Mouse (Mus musculus) induced T-regulatory cell, adult 2 months (primary cell): ENCODE measurements around the gene Abtb2.
A peak's percentile ranks its signal among the peaks of the same experiment; 100 is the strongest.

Source experiments
- DNase-seq: peaks from one replicate; pipeline ENCODE4 v3.0.0-alpha.2; 2012; ENCODE audit warnings: low read depth

Gene Abtb2

DNA sequence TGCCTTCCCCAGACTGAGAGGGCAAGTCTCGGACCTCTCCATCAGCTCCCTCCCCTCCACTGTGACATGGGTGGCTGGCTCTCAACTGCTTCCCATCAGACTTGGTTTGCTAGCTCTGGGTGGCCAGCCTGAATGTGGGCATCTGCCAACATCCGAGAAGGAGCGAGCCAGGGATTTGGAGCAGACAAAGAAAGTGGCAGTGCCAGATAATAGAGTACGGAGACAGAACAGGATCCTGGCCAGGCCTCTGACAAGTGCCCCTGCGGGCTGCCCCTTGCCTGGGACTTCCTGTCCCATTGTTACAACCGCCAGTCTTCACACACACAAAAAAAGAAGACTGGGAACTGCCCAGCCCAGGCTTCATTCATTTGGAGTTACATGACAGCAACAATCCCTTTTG is 124.3 kb downstream of the Abtb2 start:
- DNase-seq, result no peak

DNA sequence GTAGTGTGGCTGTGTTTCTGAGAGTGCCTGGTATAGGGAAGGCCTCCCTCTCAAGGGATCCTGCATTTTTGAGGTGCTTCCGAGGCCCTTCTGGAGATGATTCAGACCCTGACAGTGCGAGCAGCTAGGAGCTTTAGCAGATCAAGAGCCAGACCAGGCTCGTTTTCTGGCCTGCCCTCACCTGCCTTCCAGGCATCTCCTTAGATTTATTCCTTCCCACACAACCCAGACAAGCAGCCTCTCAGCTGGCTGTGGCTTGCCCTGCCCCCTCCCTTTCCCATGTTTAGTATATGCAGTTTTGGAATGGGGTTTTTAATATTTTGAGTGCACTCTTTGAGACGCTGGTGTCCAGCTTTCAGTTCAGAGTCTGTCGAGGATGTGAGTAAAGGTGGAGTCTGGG is 124.7 kb downstream of the Abtb2 start:
- DNase-seq, result no peak

DNA sequence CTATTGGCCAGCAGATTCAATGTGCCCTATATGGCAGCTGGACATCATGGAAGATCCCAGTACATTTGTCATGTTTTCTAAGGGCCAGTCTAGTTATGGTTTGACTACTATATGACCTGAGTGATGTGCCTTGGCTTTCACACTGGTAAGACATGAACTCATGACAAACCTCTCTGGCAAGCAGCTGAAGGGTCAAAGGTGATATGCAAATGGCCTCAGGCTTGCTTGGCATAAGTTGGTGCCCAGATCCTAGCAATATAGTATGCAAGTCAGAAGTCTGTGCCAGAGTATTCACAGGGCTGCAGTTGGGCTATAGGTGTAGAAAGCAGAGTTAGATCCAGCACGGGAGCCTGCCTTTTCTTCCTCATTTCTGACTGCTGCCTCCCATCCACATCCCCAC is 125.2 kb downstream of the Abtb2 start:
- DNase-seq, result no peak

DNA sequence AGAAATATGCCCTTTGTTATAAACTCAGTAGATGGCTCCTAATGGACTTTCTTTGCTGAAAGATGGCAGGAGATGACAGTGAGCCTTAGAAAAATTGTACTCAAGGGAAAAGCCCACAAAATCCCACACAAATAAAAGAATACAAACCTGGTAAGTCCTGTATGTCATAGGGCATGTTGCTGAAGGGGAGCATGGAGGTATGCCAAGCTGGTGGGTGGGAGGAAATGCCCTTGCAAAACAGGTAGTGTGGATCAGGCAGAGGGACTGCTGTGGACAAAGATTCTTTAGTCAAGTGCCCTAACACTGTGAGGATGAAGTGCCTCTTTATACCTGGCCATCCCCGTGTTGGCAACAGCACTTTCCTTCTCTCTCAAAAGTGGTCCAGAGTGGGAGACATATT is 126.7 kb downstream of the Abtb2 start:
- no peak for DNase-seq

DNA sequence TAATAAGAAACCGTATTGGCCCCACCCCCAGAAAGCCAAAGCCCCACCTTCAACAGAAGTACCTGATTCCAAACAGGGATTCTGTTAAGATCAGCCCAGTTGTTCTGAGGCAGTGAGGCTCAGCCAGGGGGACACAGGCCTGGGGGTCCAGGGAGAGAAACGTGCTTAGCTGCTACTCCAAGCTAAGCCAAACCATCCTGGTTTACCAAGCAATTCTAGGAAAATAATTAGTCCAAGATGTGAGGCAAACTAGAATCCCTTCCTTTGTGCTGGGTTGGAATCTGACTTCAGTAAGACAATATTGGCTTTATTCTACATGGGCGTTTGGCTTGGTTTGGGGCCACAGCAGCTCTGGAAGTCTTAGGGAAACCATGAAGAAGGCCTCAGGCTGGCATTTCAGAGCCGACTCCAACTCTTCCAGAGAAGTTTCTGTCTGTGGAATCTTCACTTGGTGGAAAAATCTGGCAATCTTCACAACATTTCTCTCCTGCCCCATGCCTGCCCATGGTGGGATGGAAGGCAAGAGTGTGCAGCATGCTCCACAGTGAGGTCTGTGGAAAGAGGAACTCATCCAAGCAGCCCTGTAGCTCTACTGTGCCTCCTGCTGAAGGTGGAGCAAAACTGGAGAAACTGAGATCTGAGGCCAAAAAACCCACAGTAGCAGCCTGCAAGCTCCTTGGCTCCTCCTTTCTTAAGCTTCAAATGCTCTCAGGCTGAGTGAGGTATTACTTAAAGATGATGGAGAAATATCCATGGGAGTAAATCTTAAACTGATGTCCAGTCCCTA is 128.9 kb downstream of the Abtb2 start:
- no peak for DNase-seq

DNA sequence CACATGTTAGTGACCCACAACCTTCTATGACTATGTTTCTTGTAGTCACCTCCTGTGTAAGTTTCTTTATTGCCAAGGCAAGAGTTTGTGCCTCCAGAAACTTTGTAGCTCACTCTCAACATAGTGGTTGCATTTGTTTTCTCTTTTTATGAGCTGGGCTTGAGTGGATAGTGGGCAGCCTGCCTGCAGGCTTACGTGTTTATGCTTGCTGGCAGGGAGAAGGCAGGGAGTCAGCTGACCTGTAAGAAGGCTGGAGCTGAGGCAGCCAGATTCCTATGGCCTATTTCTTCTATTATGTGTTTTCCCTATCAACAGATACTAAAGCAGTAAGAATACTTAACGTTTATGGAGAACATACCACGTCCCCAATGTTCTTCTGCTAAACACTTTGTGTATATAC is 130.1 kb downstream of the Abtb2 start:
- no peak for DNase-seq

DNA sequence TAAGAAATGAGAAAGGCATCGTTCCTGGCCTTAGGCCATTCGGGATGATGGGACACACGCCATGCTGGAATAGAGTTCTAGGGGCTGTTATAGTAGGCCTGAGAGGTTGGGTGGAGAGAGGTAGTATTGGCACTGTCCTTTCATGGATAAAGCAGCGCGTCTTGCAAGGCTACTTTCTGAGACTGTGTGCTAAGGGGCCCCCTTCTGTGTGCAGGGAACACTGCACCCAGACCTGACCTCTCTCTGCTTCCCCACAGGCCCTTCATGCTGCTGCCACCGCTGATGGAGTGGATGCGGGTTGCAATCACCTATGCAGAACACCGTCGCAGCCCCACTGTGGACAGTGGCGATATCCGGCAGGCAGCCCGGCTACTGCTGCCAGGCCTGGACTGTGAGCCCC is 134.4 kb downstream of the Abtb2 start:
- DNase-seq, result no peak

DNA sequence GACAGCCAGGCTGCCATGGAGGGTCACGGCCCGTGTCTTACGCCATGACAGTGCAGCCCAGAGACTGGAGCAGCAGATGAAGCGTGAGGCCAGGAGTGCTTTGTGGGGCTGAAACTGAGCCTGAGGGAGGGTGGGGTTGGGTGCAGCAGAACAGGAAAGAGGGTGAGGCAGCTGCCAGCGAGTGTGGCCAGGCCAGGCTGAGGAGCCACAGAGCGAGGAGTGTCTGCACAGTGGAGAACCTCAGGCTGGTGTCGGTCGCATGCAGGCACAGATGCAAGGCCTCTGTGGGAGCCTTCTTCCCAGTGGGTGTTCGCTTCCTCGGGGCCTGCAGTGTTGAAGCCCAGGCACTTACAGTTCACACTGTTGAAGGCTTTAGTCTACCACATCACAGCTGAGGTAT is 137.2 kb downstream of the Abtb2 start:
- DNase-seq, result no peak

DNA sequence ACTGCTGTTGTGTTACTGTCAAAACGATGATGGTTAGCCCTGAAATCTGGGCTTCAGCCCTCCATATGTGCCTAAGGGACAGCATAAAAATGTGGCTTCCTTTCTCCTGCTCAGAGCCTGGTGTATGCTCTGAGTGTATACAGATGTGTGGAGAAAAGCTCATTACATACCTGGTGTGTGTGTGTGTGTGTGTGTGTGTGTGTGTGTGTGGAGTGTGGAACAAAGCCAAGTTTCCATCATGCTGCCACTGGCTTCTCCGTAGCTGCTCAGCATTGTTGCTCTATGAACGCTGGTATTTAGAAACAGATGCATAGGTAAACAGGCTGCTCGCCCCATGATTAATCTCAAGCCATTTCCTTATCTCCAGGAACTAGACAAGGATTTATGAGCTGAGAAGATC is 137.8 kb downstream of the Abtb2 start:
- no peak for DNase-seq

DNA sequence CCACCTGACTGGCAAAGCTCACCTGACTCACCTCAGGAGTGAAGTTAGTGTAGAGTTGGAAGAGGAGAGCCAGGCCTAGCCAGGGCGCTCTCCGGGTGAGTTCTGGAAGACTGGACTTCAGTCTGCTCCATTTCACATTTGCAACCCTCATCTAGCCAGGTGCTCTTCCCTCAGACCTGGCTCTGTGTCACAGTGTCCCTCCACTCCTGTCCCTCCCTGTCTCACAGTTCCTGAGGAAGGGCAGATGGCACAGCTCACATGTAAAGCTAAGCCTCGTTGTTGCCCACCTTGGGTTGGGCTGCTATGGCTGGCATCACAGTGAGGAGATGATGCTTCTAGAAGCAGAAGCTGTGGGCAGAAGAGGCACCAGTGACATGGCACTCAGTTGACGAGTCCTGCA is 139.7 kb downstream of the Abtb2 start:
- no peak for DNase-seq

DNA sequence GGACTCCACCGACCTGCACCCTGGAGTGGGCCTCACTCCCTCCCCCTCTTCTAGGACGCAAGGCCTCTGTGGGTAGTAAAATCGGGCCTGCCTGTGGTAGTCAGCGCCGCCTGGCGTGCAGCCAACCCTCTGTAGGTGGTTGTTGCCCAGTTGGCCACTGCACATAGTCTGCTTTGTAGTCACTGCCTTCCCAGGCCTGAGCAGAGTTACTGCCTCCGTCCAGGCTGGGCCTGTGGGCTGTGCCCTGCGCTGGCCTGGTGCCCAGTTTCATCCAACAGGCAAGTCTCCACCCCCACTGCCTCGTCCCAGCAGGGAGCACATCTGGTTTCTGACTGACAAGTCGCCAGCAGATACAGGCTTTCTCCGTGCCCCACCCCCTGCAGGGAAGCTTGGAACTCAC is 140.1 kb downstream of the Abtb2 start:
- DNase-seq, result no peak

DNA sequence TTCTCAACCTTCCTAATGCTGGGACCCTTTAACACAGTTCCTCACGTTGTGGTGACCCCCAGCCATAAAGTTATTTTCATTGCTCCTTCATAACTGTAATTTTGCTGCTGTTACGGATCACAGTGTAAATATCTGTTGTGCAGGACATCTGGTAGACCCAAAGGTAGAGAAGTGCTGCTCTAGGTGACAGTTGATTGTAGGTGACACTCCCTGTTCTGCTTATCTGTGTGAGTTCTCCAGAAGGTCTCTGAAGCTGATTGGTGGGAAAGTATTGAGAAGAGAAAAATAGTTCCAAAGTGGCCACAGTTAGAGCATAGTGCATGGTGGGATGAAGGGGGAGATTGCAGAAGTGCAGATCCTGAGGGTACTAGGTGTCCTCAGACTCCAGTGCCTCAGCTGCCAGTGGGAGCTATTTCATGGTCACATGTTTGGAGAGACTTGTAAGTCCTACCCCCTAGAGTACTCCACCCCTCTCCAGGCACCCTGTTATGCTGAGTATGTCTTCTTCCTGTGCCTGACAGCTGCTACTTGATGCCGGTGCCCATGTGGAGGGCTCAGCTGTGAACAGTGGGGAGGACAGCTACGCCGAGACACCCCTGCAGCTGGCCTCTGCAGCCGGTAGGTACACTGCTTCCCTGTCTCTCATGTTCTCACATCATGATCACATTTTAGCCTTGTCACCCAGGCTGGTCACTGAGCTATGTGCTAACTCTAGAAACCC is 141.1 kb downstream of the Abtb2 start:
- DNase-seq, result no peak

DNA sequence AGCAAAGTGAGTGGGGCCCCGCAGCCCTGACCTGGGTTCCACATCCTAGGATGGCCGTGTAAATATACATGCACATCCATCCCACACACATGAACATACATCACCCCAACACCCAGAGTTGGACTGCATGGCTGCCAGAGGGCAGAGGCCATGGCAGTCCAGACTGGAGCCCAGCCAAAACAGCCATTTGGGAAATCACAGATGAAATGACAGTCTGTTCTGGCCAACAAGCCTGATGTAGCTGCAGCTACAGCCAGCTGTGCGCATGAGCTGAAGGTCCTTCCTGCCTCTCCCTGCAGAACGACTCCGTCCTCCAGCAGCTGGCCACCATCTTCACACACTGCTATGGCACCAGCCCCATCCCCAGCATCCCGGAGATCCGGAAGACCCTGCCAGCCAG is 144.7 kb downstream of the Abtb2 start:
- DNase-seq, result no peak

DNA sequence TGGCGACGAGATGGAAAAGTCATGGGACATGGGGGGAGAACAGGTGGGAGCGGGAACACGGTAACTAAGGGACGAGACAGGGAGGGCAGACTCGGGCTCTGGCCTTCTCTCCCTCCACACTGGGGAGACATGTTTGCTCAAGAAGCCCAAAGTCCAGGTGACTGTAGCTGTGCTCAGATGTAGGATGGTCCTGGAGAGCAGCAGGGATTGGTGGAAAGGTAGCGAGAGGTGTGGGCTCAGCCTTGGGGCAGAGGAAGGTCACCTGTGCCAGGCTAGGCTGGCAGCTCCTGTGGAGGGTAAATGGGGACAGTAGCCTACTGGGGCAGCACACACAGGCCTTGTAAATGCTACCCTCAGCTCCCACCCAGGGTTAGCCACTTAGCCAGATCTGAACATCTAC is 147.7 kb downstream of the Abtb2 start:
- no peak for DNase-seq

DNA sequence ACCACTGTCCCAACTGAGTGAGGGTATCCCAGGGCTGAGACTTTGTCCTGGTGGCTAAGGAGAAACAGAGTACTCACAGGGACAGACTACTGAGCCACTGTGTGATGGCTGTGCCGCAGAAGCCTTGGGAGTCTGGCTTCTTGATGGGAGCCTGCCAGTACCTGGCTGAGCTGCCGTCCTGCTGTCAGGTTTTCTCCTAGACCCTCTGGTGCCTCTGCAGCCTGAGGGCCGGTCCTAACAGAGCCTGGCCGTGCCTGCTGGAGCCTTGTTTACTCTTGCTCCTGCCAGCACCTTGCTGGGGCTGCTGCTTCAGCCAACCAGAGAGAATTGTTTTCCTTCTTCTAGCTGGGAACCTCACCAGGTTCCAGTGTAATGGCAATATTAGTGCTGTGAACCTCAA is 148.3 kb downstream of the Abtb2 start:
- no peak for DNase-seq

DNA sequence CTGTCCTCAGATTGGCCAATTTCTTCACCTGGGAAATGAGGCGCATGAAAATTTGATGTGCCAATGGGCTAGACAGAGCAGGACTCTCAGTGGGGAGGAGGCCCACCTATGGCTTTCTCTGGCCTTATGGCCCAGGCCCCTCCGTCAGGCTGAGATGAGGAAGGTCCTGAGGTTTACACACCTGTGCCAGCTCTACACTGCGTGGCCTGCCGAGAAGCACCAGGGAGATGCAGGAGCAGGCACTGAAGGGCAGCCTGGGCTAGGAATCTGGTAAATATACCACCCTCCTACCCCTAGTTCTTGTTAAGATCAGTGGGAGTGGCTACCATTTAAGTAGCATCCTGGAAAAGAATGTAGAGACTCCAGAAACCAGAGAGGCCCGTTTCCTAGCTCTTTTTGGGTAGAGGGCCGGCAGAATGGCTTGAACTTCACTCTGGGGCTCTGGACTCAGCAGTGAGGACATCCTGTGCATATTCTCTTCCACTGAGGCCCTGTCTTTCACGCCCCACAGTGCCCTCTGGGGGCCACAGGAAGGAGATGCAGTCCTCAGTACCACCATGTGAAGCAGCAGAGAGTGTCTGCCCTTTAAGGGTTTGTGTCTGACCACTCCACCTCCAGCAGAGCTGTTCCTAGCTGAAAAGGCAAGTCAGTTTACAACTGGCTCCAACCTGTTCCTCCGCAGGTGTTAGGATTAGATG is 152.6 kb downstream of the Abtb2 start:
- DNase-seq, result peak; percentile 88

DNA sequence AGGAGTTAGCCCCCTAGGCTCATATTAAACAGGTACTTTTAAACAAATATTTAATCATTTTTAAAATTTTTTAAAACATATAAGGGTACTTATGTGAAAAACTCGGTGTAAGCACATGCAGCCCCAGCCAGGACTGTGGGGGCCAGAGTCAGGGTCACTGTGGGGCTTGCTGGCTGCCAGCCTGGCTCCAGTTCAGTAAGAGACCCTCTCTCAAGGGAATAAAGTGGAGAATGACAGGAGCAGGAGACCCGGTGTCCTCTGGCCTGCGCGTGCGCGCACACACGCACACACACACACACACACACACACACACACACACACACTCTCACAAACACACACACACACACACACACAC is 153.2 kb downstream of the Abtb2 start:
- DNase-seq, result no peak

DNA sequence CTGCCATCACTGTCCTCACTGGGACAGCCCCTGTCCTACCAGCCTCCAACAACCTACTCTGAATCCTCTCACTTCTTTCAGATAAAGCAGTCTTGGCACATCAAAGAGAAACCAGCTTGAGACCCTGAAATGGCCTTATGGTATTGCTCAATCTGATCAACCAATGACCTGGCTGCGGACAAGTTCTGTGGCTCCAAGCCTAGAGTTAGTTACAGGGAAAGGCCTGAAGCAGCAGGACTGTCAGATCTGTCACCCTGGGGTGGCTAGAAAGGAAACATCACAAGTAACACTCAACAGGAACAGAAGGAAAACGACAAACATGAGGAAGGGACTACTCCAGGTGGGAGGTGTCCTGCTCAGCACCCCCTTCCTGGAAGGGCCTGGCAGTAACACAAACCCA is 158.4 kb downstream of the Abtb2 start:
- DNase-seq, result no peak

DNA sequence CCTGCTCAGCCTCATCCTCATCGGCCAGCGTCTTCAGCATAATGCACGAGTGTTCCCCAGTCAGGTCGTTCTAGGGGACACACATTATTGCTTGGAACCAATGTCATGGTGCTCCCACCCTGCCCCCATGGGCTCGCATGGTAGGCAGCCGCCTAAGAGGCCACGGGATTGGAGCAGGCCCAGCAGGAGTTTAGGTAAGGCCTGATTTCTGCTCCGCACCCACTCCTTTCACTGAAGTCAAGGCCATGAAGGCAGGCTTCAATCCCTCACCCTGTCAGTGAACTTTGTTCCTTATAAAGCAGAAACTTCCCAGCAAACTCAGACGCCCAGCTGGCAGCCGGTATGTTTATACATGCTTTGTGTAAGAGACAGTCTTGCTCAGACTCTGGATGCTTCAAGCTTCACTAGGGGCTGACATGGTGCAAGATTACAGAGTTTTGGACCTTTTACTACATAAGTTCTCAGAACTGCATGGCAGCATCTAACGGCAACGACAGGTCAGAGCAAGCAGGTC is 162.0 kb downstream of the Abtb2 start:
- no peak for DNase-seq

DNA sequence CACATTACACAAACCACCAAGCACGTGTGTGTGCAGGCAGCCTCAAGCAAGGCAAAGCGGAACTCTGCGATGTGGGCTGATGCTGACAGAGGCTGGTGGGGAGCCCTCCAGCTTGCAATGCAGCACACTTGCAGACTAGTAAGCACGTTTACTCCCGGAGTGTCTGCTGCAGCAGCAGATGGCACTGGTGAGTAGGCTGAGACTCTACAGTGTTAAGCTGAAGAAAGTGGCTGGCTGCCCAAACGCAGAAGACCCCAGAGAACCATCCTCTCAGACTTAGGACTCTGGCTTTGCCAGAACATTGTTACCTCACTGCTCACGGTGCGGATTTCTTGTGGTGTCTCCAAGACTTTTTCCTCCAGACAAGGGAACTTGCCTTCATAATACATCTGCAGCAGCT is 164.9 kb downstream of the Abtb2 start:
- DNase-seq, result no peak

DNA sequence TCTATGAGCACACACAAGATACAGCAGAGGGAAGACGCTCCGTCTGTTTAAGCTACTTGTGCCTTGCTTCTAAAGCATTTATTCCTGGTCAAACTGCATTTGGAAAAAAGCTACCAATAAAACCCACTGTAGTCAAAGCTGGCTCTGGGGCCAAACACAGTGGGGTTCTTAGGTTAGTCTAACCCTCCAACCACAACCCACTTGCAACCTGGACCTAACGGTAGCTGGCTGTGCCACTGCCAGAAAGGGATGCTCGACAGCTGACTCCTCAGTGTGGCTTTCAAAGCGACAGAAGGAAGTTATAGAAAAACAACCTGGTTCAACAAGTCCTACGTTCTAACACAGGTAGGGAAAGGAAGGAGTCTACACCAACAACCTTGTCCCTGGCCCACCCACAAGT is 165.3 kb downstream of the Abtb2 start:
- no peak for DNase-seq

DNA sequence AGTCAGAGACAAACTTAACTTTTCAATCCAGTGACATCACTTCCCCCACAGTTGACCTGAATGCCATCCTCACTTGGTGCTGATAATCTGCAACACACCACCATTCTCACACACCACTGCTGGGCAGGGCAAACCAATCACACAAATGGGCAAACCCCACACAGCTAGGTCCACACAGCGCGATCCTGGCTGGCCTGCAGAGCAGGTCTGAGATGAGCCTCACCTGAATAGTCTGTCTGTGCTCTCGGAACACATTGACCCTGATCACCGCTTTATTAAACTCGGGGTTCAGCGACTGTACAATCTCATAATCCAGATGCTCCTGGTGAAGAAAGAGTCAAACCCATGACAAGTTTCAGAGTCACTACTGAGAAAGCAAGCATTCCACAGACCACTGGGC is 176.7 kb downstream of the Abtb2 start:
- no peak for DNase-seq

DNA sequence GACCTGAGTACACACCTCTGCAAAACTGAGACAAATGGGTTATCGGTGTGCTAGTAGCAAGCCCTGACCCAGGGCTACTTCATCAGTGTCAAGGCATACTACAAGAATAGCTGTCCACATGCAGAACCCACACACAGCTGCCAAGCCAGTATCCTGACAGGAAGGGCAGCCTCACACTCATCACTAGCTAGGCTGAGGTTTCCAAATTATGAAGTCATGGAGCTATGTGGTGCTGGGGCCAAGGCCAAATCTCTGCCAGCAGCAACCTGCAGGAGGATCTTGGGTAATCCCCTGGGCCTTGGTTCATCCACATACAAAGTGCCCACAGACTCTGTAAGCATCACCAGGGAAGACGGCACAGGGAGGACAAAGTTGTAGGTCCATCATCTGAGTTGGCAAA is 177.4 kb downstream of the Abtb2 start:
- DNase-seq, result no peak
